Mouse (Mus musculus) thymus, postnatal 10 days (tissue): Measurements from ENCODE around the gene Kif3c.
A peak's percentile ranks its signal among the peaks of the same experiment; 100 is the strongest.

Source experiments
- DNase-seq, 2 experiments: peaks; one replicate each; pipeline ENCODE4 v3.0.0; 2021; ENCODE audit warnings: low spot score in 2 of 2

The Kif3c gene

GRCm38 (mm10) chr12:3425375-3426341 is 60.7 kb downstream of the Kif3c start:
- DNase-seq: peak; percentile 7 to 21

- peak; percentile 98 to 99 for DNase-seq
These were observed 61.6 kb downstream of the Kif3c start, which contains the start of gene Asxl2 for GRCm38 (mm10) chr12:3426530-3427034. Gene Asxl2 (plus strand): TSS chr12:3426857.

GRCm38 (mm10) chr12:3427067-3427889 is 62.3 kb downstream of the Kif3c start:
- DNase-seq: peak; percentile 73 to 78

- no peak for DNase-seq
These were observed 63.2 kb downstream of the Kif3c start for GRCm38 (mm10) chr12:3427891-3428775.

GRCm38 (mm10) chr12:3429681-3430442 is 64.9 kb downstream of the Kif3c start:
- DNase-seq: no peak

GRCm38 (mm10) chr12:3430443-3430753 is 65.5 kb downstream of the Kif3c start:
- no peak for DNase-seq

- DNase-seq: no peak
These were observed 66.1 kb downstream of the Kif3c start for GRCm38 (mm10) chr12:3430985-3431384.

GRCm38 (mm10) chr12:3433736-3434135 is 68.8 kb downstream of the Kif3c start:
- no peak for DNase-seq

GRCm38 (mm10) chr12:3436446-3436845 is 71.5 kb downstream of the Kif3c start:
- DNase-seq: no peak

GRCm38 (mm10) chr12:3437815-3438214 is 72.9 kb downstream of the Kif3c start:
- DNase-seq: no peak

GRCm38 (mm10) chr12:3440916-3441315 is 76.0 kb downstream of the Kif3c start:
- DNase-seq: no peak

GRCm38 (mm10) chr12:3441361-3441760 is 76.4 kb downstream of the Kif3c start:
- DNase-seq: no peak

- no peak for DNase-seq
These were observed 88.6 kb downstream of the Kif3c start for GRCm38 (mm10) chr12:3453554-3453953.
